Mouse (Mus musculus) layer of hippocampus, postnatal 25 days (tissue): Measurements from ENCODE around the gene Mau2. TPM values are rescaled to one million over a fixed set of nuclear protein-coding genes. Genes with fewer than 3 reads are reported as not detected.
"Not testable (repeated sequence)": the region's sequence is repeated elsewhere in the genome, so short reads cannot be mapped to it uniquely, and the experiment has no call there.

Experiments
- DNase-seq, 2 experiments: peaks; one replicate each; pipeline ENCODE4 v3.0.0; 2022; ENCODE audit warnings: mixed read lengths in 2 of 2, low spot score in 1 of 2; ENCODE audit errors: extremely low spot score in 1 of 2
- total RNA-seq, 2 experiments: library from RNA; stranded (reverse); gene quantifications; 2 replicates each; pipeline ENCODE4 v1.2.3; 2021

Gene Mau2
- total RNA-seq: 10 to 100 TPM; 77.2 to 83.9 TPM

DNA sequence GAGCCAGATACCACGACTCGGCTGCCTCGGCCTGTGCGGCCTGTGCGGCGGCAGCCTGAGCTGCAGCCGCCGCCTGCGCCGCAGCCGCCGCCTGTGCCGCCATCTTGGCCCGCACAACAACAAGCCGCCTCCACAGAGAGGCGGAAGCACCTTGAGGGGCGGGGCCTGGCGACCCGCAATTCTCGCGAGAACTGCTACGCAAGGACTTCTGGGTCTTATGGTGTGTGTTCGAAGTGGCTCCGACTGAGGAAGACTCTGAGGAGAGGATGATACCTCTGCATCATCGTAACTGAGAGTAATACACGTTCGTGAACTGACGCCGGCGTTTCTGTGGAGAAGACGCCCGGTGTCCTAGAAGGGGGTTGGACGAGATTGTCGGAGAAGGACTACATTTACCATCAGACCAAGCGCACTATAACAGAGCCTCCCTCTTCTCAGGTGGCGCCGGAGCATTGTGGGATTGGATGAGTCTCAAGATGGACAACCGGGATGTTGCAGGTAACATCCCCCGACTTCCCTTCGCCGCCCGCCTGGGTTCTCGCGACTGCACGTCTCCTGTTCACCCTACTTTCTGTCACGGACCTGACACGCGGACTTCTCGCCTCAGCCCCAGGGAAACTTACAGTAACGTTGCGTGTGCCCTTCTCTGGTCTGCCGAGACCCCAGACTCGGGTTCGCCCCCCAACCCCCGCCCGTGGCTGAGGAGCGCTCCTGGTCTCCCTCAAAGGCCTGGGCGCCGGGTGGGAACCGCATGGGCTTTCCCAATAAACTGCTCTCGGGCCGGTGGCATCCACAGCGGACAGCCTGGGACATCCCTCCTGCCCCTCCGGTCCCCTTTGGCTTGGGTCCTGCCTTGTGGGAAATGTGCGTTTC is at the start of gene Mau2, which contains the start of gene Sugp1:
Gene Mau2, minus strand, starts transcription at position 152 of the 873 bp plus-strand sequence.
Gene Sugp1, plus strand, starts transcription at position 231 of the 873 bp plus-strand sequence.
- peak; percentile 88 to 91 for DNase-seq

DNA sequence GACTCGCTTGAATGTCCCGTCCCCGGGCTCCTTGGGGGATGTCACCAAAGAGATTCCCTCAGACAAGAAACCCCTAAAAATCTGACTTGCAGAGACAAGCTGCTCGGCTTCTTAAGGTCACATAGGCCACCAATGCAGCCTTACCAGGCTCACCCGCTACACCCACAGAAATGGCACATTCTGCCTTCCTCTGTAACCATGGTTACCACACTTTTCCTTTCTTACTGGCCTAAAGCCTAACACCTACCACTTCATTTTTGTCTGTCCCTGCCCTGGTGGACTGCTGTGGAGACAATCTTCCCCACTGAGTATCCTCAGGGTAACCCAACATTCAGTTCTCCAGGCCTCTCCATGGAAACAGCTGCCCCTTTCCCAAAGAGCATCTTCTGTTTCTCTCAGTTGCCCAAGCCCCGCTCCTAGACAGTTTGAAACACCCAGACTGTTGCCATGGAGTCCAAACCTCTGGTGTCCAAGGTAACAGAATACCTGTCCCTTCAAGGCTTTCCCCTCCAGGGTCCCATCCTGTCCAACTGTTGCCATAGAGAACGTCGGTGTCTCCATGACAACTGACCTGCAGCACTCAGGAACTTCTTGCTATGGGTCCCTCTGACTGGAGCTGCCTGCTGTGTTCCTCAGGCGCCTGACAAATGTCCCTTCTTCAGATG is 46.9 kb upstream of the Mau2 start:
- no peak for DNase-seq

DNA sequence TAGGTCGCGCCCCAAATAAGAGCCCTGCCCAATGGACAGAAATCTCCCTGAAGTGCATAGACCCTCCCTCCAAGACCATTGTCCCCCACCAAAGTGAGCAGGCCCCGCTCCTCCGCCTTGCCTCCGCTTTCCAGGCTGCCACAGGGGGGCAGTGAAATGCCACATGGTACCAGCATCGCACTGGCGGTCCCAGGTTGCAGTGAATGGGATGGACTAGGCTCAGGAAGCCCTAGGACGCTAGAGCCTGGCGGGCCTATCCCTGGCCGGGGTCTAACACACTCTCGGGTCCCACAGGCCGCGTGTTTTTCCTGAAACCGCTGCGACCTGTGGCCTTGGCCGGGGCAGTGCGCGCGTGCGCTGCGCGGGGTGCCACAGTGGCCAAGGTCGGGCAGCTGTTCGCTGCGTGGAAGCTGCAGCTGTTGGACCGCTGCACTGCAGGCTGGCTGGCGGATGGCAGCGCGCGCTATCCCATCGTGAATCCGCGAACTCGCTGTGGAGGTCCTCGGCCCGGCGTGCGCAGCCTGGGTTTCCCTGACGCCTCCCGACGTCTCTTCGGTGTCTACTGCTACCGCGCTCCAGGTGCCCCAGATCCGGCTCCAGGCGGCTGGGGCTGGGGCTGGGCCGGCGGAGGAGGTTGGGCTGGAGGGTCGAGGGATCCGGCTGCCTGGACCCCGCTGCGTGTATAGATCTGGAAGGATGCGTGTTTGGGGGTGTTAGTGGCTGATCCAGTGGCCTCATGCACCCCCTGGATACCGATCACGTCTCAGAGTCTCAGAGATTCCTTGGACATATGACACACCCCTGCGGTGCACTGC is 45.5 kb upstream of the Mau2 start:
- DNase-seq: peak; percentile 65 to 66

DNA sequence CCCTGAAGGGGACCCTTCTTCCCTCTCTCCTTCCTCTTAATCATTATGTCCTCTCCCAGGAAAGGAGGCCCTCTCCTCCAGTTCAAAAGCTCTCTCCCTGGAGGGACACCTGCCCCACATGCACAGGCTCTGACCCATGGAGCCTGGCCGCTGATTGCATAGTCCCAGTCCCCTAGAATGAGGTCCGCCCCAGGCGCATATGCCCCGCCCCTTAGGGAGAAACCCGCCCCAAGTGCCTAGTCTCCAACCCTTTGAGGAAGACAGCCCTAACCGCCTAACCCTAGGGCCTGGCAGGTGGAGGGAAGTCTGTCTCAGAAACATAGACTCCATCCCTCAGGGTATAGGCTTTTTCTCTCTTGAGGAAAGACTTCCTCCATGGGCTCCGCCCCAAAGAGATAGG is 44.7 kb upstream of the Mau2 start:
- no peak for DNase-seq

DNA sequence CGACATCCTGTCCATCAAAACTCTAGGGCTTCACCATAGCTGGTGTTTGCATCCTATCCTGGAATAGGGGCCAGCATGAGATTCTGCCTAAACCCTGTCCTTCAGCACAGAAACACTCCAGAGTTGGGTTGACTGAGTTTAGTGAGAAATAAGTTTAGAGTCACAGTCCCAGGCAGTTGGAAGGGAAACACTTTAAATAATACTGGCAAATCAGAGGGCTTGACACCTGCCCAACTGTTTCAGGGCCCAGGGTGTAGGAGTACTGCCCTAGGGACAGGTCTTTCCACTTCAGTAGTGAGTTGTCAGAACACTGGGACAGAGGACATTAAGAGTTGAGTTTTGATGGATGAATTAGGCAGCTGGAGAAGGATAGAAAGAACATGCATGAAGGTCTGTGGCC is 43.6 kb upstream of the Mau2 start:
- no peak for DNase-seq

DNA sequence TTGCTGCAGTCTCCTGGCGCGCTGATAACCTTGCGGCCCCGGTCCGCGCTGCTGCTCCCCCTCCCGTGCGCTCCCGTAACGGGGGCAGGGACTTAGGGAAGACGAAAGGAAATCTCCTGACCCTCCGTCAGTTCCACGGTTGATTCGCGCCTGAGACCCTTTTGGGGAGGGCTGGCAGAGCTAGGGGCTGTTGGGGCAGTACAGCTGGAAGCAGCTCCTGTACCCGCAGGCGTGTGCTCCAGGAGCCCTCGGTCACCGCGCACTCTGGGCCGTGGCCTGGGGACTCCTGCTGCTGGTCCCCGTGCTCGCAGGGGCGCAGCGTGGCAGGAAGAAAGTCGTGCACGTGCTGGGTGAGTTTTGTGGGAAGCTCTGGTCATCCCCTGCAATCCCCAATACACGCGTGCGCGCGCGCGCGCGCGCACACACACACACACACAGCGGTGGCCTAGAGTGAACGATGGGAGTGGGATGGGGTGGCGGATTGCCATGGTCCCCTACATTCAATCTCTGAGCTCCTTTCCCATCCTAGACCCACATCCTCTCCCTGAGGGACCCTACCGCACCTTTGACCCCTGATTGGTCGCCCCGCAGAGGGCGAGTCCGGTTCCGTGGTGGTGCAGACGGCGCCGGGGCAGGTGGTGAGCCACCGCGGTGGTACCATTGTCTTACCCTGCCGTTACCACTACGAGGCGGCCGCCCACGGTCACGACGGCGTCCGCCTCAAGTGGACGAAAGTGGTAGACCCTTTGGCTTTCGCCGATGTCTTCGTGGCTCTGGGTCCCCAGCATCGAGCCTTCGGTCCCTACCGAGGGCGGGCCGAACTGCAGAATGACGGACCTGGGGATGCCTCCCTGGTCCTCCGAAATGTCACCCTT is 41.9 kb upstream of the Mau2 start:
- no peak for DNase-seq

DNA sequence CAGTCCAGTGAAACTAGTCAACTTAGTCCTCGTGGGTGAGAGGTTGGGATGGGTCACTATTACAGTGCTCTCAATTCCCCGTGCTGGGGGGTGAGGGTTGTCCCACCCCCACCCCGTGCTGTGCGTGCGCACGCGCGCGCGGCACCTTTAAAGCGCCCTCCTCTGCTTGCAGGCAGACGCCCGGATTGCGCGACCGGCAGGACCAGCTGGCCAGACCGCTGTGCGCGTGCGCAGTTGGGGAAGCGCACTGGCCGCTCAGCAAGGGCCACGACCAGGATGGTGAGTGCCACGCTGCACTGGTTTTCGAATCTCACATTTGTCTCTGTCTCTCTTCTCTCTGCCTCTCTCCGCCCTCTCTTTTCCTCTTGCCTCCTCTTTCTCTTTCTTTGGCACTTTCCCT is 40.8 kb upstream of the Mau2 start, which contains the start of gene Hapln4:
Gene Hapln4, plus strand, starts transcription at position 173 of the 400 bp plus-strand sequence.
- peak in 1 of 2 experiments; percentile 53 for DNase-seq

DNA sequence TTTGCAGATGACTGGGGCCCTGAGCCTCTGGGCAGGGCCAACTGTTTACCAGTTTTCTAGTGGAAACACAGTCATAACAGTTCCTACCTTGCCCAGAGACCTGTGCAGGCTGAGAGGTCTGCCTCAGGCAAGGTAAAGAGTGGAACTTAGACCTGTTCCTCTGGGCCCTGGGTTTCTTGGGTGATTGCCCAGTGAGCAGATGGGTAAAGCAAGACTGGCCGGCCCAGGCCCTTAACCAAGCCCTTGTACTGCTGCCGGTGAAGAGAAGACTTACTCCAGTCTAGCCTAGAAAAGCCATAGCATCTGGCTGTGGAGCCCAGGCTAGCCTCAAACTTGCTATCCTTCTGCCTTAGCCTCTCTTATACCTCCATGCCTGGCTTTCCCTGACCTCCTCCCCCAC is 39.4 kb upstream of the Mau2 start:
- DNase-seq: no peak

DNA sequence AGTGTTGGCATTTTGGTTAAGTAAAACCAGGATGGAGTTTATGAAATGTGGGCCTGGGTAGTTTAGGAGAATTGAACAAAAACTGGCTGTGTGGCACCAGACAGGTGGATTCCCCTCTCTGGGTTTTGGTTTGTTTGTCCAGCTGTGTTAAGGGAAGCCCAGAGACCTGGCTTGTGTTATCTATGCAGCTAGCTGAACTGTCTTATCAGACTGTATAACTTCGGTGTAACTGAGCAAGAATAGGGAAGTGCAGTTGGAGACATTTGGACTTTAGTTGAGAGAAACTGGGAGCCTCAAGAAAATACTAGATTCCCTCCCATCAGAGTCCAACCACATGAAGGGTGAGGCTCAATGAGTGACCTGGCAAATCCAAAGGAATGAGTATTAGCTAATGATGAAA is 31.1 kb upstream of the Mau2 start:
- DNase-seq: no peak

DNA sequence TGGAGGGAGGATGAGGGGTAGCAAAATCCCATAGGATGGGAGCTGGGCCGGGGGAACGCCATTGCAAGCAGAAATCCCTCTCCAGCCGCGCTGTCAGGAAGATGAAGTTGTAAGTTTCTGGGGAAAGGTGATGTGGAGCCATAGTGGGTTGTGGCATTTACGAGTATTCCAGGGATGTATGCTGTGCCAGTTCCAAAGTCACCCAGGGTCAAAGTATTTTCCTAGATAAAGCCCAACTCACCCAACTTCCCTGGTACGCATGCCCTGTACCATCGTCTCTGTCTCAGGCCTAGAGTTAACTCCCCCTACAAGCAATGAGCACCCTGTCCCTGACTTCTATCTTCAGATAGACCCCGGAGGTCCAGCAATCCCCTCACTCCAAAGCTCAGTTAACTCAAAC is 30.6 kb upstream of the Mau2 start:
- DNase-seq: no peak

DNA sequence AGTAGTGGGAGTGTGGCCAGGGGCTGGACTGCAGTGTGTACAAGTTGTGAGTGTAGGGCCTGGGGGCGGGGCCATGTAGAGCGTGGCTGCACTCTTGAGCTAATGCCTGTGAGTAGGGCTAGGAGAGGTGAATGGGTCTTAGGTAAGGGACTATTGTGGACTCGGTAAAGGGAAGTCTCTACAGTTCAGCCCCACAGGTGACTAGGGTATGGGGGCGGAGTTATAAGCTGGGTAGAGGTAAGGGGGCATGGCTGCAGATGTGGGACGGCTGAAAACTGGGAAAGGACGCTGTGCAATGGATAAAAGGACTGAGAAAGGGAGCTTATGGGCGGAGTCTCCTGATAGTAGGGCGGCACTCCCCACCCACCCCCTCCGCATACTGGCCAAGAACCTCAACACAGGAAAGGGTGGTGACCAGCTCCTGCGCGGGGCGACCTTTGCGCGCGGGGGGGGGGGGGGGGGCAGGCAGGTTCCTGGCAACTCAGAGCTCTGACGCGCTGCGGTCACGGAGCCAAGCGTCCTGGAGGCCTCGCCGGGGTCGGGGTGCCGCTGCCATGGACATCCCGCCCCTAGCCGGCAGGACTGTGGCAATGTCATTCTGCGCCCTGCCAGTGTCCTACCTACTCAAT is 30.0 kb upstream of the Mau2 start, which contains the start of gene Tm6sf2:
Gene Tm6sf2, plus strand, starts transcription at position 484 of the 629 bp plus-strand sequence.
- DNase-seq: no peak

DNA sequence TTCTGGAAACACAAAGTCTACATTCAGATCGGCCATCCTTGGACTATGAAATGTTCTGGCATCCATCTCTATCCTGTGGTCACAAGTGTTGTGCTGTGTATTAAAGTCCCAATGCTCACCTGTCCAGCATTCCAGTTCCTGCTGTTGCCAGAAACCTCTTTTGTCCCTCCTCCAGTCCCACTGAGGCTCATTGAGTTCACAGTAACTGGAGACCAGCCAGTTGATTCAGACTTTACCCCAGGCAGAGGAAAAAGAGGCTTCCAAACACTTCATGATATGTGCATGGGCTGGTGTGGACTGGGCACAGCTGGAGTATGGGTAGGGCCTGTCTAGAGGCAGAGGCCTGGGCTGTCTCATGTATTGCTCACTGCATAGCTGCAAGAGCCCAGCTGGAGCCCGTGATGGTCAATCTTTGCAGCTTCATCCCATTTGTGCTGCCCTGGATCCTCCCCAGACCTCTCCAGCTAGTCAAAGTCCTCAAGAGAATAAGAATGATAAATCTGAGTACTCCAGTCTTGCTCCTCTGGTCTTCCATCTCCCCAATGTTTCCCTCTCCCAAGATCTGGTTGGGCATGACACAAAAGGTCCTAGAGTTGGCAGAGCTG is 29.4 kb upstream of the Mau2 start:
- DNase-seq: no peak

DNA sequence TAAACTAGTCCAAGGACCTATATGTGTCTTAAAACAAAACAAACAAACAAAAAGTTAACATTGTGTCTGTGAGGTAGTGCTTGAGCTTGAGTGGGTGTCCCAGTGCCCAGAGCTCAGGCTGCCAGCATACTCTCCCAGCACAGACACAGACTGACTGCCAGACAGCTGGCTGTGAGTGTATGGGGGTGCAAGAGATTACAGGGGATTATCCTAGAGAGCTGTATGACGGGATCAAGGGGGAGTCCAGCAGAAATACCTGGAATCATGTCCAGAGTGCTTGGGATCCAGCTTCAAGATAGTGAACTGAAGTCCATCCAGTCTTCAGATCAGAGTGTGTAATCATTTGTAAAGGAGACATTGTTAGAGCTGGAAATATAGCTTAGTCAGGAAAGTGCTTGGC is 15.2 kb upstream of the Mau2 start:
- DNase-seq: no peak

DNA sequence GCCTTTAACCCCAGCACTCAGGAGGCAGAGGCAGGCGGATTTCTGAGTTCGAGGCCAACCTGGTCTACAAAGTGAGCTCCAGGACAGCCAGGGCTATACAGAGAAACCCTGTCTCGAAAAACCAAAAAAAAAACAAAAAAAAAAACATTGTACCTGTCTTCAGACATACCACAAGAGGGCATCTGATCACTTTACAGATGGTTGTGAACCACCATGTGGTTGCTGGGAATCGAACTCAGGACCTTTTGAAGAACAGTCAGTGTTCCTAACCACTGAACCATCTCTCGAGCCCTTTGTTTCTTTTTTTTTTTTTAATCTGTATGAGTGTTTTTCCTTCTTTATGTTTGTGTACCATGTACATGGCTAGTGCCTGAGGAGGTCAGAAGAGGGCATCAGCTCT is 7.9 kb upstream of the Mau2 start:
- not testable (repeated sequence) for DNase-seq

DNA sequence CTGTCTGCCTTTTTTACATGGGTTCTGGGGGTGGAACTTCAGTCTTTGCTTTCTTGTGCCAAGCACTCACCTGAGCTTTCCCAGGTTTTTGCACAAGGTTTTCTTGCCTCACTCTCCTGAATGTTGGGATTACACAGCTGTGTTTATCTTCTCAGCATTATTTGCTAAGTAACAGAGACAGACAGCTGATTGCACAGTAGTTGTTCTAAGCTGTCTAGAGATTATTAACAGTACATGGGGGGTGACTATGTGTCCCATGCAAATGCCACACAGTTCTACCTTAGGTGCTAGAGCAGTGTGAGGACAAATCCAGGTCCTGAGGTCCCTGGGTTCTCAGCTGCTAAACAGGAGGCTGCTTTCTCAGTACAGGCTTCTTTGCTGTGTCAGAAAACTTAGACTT is 7.1 kb upstream of the Mau2 start:
- DNase-seq: no peak

DNA sequence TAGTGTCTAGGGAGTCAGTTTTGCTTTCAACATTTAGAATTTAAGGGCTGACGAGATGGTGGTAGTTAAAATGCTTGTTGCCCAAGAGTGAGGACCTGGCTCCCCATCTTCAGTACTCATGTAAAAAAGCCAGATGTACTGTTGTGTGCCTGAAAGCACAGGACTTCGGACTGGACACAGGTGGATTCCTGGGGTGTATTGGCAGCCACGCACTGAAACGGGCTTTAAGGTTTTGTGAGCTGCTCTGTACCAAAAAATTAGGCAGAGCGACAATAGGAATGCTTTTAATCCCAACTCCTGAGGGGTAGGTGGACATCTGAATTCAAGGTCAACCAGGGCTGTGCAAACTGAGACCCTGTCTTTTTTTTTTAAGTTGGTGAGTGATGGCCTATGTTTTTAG is 1.5 kb upstream of the Mau2 start:
- DNase-seq: no peak

DNA sequence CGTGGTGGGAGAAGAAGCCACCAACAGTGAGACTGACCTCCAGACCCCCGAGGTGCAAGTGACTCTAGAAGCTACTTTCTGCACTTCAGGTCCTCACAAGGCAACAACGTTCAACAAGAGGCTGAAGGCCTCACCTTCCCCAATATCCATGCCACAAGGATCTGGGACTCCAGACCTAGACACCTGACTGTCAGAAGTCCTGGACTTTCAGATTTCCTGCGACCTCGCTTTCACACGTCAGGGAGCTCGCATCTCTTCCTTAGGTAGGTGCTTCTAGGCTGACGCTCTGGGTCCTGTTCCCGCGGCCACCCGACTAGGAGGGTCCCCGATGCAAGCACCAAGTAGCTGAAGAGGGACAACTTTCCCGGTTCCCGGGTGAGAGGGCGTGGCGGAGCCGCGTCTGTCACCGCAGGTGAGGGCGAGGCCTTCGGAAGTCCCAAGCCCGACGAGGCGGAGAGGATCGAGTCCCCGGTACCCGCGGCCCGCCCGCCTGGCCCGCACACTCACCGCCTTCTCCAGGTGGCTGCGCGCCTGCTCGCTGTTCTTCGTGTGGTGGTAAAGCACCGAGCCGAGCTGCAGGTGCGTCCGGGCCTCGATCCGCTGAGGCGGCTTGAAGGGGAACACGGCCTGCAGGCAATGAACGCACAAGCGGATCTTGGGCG is 518 bp downstream of the Mau2 start:
- DNase-seq: peak in 1 of 2 experiments; percentile 16

DNA sequence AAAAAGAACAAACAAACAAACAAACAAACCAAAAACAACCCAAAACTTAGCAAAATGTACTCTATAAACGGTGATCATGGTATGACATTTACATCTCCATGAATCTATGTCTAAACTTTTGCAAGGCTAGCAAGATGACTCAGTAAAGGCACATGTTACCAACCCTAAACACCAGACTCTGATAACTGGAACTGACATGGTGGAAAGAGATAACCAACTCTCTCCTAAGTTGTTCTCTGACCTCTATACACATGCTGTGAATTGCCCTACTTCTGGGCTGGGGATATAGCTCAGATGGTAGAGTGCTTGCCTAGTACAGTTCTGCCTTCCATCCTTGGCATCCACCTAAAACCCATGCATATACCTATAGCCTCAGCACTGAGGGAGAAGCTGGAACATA is 4.5 kb downstream of the Mau2 start:
- no peak for DNase-seq
